Mouse (Mus musculus): ENCODE results near the gene Rpl12. TPM values are rescaled to one million over a fixed set of nuclear protein-coding genes. Genes with fewer than 3 reads are reported as not detected.
A peak's percentile ranks its signal among the peaks of the same experiment; 100 is the strongest.

Gene Rpl12
- total RNA-seq, 1 experiment, result 2,117 TPM

- H3K36me3 ChIP-seq (ENCODE audit: control insufficient read depth, insufficient read depth, low read length, poor library complexity, severe bottlenecking), result peaks cover 32% of the 10 kb centered on the region
- H3K27ac ChIP-seq (ENCODE audit: insufficient read depth, low read depth, low read length, poor library complexity, severe bottlenecking), result no peak overlapping the region
- DNase-seq (ENCODE audit: low read depth, low spot score), result no peak
- H3K4me3 ChIP-seq (ENCODE audit: insufficient read depth in 1 of 2, low read depth in 1 of 2, low read length in 2 of 2, poor library complexity in 1 of 2, severe bottlenecking in 1 of 2), result peak overlapping the region; percentile 84 to 99
- peak overlapping the region; percentile 100 for H3K9ac ChIP-seq (ENCODE audit: insufficient read depth, low read depth, low read length, poor library complexity, severe bottlenecking)
- H3K9me3 ChIP-seq (ENCODE audit: control insufficient read depth, insufficient read depth, low read depth, low read length), result no peaks in the 10 kb centered on the region
- in situ Hi-C loops (cut with MboI; ENCODE audit: low sequenced_read_pairs in 2 of 2, unreplicated experiment in 2 of 2), result no loop called here
- H3K4me1 ChIP-seq (ENCODE audit: control insufficient read depth in 2 of 2, insufficient read depth in 2 of 2, low read length in 2 of 2, poor library complexity in 1 of 2), result peaks cover 0 to 4% of the 10 kb centered on the region in 2 experiments; a peak in 1 of 4 replicates
- TF ChIP-seq CHD2 (IDR thresholded peaks at IDR 0.05; ENCODE audit: low read depth, low read length) (no peak), HCFC1 (IDR thresholded peaks at IDR 0.05; ENCODE audit: borderline replicate concordance, insufficient read depth, low read length) (no peak), ZC3H11A (IDR thresholded peaks at IDR 0.05; ENCODE audit: borderline replicate concordance, low read depth, low read length) (no peak), ZNF384 (IDR thresholded peaks at IDR 0.05; ENCODE audit: low read depth, low read length) (no peak), MAFK (IDR thresholded peaks at IDR 0.05; ENCODE audit: insufficient read depth, low read depth, low read length) (no peak)
These were observed 2.2 kb downstream of the Rpl12 start for GRCm38 (mm10) chr2:32963544-32963943.

GRCm38 (mm10) chr2:32963981-32964380 is 2.6 kb downstream of the Rpl12 start:
- peak overlapping the region; percentile 100; the same call in 1 of the 2 replicates for H3K9ac ChIP-seq (ENCODE audit: insufficient read depth, low read depth, low read length, poor library complexity, severe bottlenecking)
- peak overlapping the region; percentile 84 to 99 for H3K4me3 ChIP-seq (ENCODE audit: insufficient read depth in 1 of 2, low read depth in 1 of 2, low read length in 2 of 2, poor library complexity in 1 of 2, severe bottlenecking in 1 of 2)
- in situ Hi-C loops (cut with MboI; ENCODE audit: low sequenced_read_pairs in 2 of 2, unreplicated experiment in 2 of 2), result no loop called here
- H3K4me1 ChIP-seq (ENCODE audit: control insufficient read depth in 2 of 2, insufficient read depth in 2 of 2, low read length in 2 of 2, poor library complexity in 1 of 2), result peaks cover 0 to 4% of the 10 kb centered on the region in 2 experiments; a peak in 1 of 4 replicates
- no peaks in the 10 kb centered on the region for H3K9me3 ChIP-seq (ENCODE audit: control insufficient read depth, insufficient read depth, low read depth, low read length)
- H3K27ac ChIP-seq (ENCODE audit: insufficient read depth, low read depth, low read length, poor library complexity, severe bottlenecking), result no peak overlapping the region
- peaks cover 32% of the 10 kb centered on the region for H3K36me3 ChIP-seq (ENCODE audit: control insufficient read depth, insufficient read depth, low read length, poor library complexity, severe bottlenecking)
- no peak for DNase-seq (ENCODE audit: low read depth, low spot score)
- TF ChIP-seq ZNF384 (IDR thresholded peaks at IDR 0.05; ENCODE audit: low read depth, low read length) (no peak), HCFC1 (IDR thresholded peaks at IDR 0.05; ENCODE audit: borderline replicate concordance, insufficient read depth, low read length) (no peak)

GRCm38 (mm10) chr2:32964659-32965457 is 3.5 kb downstream of the Rpl12 start:
- Histone ChIP-seq H3K27ac (ENCODE audit: insufficient read depth, low read depth, low read length, poor library complexity, severe bottlenecking) (no peak overlapping the region; the same call in 1 of the 2 replicates), H3K9me3 (ENCODE audit: control insufficient read depth, insufficient read depth, low read depth, low read length) (no peaks in the 10 kb centered on the region), H3K4me3 (ENCODE audit: insufficient read depth in 1 of 2, low read depth in 1 of 2, low read length in 2 of 2, poor library complexity in 1 of 2, severe bottlenecking in 1 of 2) (peak overlapping the region in 1 of 2 experiments; percentile 99; a peak in 2 of 4 replicates), H3K4me1 (ENCODE audit: control insufficient read depth in 2 of 2, insufficient read depth in 2 of 2, low read length in 2 of 2, poor library complexity in 1 of 2) (peaks cover 0 to 4% of the 10 kb centered on the region in 2 experiments; a peak in 1 of 4 replicates), H3K9ac (ENCODE audit: insufficient read depth, low read depth, low read length, poor library complexity, severe bottlenecking) (peak overlapping the region; percentile 16; the same call in 1 of the 2 replicates), H3K36me3 (ENCODE audit: control insufficient read depth, insufficient read depth, low read length, poor library complexity, severe bottlenecking) (peaks cover 32% of the 10 kb centered on the region)
- TF ChIP-seq MAFK (IDR thresholded peaks at IDR 0.05; ENCODE audit: insufficient read depth, low read depth, low read length) (no peak), CHD2 (IDR thresholded peaks at IDR 0.05; ENCODE audit: low read depth, low read length) (0 out of 2 replicates have a peak, but pooled peaks have one; percentile 2), ZNF384 (IDR thresholded peaks at IDR 0.05; ENCODE audit: low read depth, low read length) (peak; percentile 93), HCFC1 (IDR thresholded peaks at IDR 0.05; ENCODE audit: borderline replicate concordance, insufficient read depth, low read length) (no peak)
- in situ Hi-C loops (cut with MboI; ENCODE audit: low sequenced_read_pairs in 2 of 2, unreplicated experiment in 2 of 2), result no loop called here
- DNase-seq (ENCODE audit: low read depth, low spot score), result no peak

- Histone ChIP-seq H3K4me3 (ENCODE audit: insufficient read depth in 1 of 2, low read depth in 1 of 2, low read length in 2 of 2, poor library complexity in 1 of 2, severe bottlenecking in 1 of 2) (peak overlapping the region; percentile 73 to 75; a peak in 3 of 4 replicates), H3K9me3 (ENCODE audit: control insufficient read depth, insufficient read depth, low read depth, low read length) (no peaks in the 10 kb centered on the region), H3K27ac (ENCODE audit: insufficient read depth, low read depth, low read length, poor library complexity, severe bottlenecking) (no peak overlapping the region), H3K9ac (ENCODE audit: insufficient read depth, low read depth, low read length, poor library complexity, severe bottlenecking) (no peak overlapping the region), H3K36me3 (ENCODE audit: control insufficient read depth, insufficient read depth, low read length, poor library complexity, severe bottlenecking) (peaks cover 32% of the 10 kb centered on the region), H3K4me1 (ENCODE audit: control insufficient read depth in 2 of 2, insufficient read depth in 2 of 2, low read length in 2 of 2, poor library complexity in 1 of 2) (peaks cover 0 to 3% of the 10 kb centered on the region in 2 experiments; a peak in 2 of 4 replicates)
- no peak for DNase-seq (ENCODE audit: low read depth, low spot score)
- in situ Hi-C loops (cut with MboI; ENCODE audit: low sequenced_read_pairs in 2 of 2, unreplicated experiment in 2 of 2), result no loop called here
- TF ChIP-seq ZNF384 (IDR thresholded peaks at IDR 0.05; ENCODE audit: low read depth, low read length), result no peak
- TF ChIP-seq CHD2 (IDR thresholded peaks at IDR 0.05; ENCODE audit: low read depth, low read length), result peak; percentile 61; the same call in 1 of the 2 replicates
These were observed 4.3 kb downstream of the Rpl12 start for GRCm38 (mm10) chr2:32965511-32966183.
